Mouse (Mus musculus): Measurements from ENCODE around the gene Lrrc4c. TPM values are rescaled to one million over a fixed set of nuclear protein-coding genes. Genes with fewer than 3 reads are reported as not detected.

Gene Lrrc4c
- total RNA-seq (2021) = under 1 TPM; 0.07 to 0.24 TPM
- long read RNA-seq, experiment 1 = 0 reads
- long read RNA-seq, experiment 2 = 0 reads

DNA sequence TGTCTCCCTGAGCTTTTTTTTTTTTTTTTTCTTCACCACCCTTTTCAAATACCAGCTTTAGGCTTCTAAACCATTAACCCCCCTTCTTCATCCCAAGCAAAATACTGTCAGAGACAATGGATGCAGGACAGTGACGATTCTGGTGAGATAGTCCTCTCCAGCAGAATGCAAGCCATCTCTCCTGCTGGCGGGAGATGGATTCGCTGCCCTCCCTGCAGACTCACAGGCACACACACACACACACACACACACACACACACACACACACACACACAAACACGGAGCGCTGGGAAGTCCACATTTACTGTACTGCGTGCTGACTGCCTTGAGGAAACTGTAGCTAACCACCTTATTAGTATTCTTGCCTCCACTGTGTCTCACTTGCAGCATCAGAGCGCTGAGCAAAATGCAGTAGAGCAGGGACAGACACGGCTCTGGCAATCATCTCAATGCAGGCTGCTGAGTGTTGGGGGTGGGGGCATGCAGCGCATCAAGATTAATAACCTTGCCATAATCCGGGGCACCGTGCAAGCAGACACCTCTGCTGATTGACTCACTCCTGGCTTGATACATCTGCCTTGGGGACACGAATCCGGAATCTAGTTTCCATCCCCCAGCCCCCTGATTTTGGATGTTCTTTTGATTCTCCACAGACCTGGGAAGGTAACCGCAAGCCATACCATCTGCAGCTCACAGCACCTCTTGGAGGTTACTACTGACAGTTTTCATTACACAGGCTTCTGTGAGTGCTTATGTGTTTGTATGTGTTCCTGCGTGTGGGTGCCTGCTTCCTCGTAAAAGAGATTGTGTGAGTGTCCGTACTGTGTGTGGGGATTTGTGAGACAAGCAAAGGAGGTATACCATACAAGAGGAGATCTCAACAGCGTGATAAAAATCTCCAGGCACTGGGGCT is at the start of gene Lrrc4c:
Lrrc4c (plus strand) TSS at position 783 of the 913 bp plus-strand sequence.
- DNase-seq (ENCODE audit: low spot score) = no peak

GRCm38 (mm10) chr2:96275061-96275460 is 42.9 kb upstream of the Lrrc4c start:
- DNase-seq (ENCODE audit: low spot score) = no peak

DNA sequence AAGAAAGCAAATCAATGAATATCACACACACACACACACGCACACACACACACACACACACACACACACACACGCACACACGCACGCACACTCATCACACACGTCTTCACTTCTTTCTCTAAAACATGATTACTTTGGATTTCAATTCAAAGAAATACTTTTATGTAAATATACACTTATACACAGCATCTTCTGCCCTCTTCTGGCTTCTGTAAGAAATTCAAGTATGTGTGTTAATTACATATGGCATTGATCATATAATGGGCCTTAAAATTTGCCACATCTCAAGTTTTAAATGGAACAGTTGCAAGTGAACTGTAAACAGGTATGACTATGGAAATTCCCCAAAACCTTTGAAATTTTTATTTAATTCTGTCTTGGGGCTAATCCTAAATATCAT is 35.0 kb upstream of the Lrrc4c start:
- no peak for DNase-seq (ENCODE audit: low spot score)

GRCm38 (mm10) chr2:96287512-96287911 is 30.5 kb upstream of the Lrrc4c start:
- DNase-seq (ENCODE audit: low spot score) = no peak

DNA sequence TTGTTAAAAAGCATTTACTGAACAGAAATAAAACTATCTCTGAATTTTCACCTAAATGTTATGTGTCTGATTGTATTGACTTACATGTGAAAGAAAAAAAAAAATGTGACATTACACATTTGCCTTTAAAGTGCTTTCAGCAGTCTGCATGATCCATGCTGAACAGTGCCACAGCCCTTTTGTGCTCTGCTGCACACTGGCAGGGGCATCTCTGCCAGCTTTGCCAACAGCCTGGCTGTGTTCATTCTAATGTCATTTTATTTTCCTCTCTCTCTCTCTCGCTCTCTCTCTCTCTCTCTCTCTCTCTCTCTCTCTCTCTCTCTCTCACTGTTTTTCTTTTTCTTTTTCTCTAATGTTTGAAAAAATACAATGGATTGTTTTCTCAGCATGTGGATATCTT is 27.4 kb upstream of the Lrrc4c start:
- DNase-seq (ENCODE audit: low spot score) = no peak

GRCm38 (mm10) chr2:96315034-96315433 is 2.9 kb upstream of the Lrrc4c start:
- no peak for DNase-seq (ENCODE audit: low spot score)

- DNase-seq (ENCODE audit: low spot score) = no peak
These were observed 1.4 kb upstream of the Lrrc4c start for GRCm38 (mm10) chr2:96316531-96316930.

GRCm38 (mm10) chr2:96318556-96318955 is 587 bp downstream of the Lrrc4c start:
- DNase-seq (ENCODE audit: low spot score) = no peak

DNA sequence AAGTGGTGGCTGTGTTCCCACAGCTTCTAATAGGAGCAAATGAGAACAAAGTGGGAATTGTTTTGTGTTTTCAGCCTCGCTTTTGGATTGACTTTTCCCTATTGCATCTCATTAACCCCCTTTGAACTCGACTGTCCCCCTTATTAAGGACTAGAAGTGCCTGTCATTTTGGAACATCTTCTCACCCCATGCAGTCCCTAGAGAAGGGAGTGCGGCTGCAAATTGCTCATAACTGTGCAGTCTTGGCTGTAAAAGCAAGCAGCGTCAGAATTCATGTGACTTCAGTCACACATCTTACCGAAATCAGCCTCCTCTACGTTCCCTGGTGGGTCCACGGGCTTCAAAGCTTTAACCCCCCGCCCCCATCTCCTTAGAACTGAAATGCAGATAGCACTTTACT is 1.2 kb downstream of the Lrrc4c start:
- no peak for DNase-seq (ENCODE audit: low spot score)

GRCm38 (mm10) chr2:96319649-96320048 is 1.7 kb downstream of the Lrrc4c start:
- no peak for DNase-seq (ENCODE audit: low spot score)

DNA sequence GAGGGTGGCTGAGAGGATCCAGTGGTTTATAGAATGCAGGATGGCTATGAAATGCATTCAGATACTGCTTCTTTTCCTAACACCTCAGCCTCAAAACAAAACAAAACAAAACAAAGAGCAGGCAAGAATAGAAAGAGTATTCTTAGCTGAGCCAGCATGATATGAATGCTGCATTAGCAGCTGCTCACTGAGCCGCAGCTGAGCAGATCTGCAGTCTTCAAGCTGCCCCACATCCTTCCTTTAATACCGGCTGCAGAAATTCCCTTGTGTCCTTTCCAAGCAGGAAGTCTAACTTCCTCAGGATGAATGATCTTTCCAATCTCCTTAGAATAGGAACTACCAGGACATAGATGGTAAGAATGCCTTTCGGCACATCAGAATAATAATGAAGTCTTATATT is 16.7 kb downstream of the Lrrc4c start:
- DNase-seq (ENCODE audit: low spot score) = no peak

GRCm38 (mm10) chr2:96337354-96337753 is 19.4 kb downstream of the Lrrc4c start:
- DNase-seq (ENCODE audit: low spot score) = no peak

- no peak for DNase-seq (ENCODE audit: low spot score)
These were observed 83.3 kb downstream of the Lrrc4c start for GRCm38 (mm10) chr2:96401186-96401811.

DNA sequence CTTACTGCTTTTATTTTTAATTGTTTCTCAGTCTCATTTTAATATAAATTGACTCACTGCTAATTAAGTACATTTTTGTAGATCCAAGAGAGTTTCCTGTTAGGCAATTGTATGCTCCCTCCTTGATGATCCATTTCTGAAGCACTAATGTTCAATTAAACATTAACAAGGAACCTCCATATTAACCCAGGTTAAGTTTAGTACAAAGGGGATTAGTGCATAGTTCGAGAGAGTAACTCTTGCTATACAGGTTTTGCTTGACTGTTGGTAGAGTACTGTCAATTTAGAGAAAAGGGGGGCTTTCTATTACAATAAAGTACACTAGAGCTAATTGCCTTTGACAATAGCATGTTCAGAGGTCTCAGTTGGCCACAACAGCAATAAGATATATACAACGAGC is 84.5 kb downstream of the Lrrc4c start:
- no peak for DNase-seq (ENCODE audit: low spot score)

DNA sequence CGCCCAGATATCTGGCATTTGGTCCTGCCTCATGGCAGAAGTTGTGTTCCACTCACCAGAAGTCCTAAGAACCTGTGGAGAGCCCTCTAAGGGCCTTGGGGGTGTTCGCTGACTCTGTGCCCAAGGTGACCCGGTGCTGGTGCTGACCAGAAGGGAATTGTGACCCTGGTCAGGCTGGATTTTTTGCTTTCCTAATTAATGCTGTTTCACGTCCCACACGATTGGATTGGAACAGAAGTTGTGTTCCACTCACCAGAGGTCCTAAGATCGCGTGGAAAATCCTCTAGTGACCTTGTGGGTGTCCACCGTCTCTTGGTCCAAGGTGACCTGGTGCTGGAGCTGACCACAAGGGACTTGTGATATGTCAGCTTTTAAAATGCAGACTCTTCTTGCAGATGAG is 88.9 kb downstream of the Lrrc4c start:
- no peak for DNase-seq (ENCODE audit: low spot score)

DNA sequence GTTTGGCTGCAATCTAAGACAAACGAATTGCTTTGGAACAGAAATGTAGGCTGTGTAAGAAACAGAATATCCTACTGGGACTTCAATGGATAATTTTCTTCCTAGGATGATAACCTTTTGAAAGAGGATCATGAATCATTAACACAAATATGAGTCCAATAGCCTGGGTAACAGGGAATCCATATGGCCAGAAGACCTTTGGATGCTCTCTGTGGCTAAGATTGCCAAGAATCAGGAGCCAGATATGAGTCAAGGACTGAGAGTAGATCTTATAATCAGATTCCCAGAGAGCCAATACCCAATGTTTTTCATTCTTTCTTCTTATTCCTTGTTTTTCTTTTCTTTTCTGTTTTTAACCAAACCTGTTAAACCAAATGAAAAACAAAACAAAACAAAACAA is 93.2 kb downstream of the Lrrc4c start:
- DNase-seq (ENCODE audit: low spot score) = no peak

GRCm38 (mm10) chr2:96461566-96461965 is 143.6 kb downstream of the Lrrc4c start:
- no peak for DNase-seq (ENCODE audit: low spot score)

DNA sequence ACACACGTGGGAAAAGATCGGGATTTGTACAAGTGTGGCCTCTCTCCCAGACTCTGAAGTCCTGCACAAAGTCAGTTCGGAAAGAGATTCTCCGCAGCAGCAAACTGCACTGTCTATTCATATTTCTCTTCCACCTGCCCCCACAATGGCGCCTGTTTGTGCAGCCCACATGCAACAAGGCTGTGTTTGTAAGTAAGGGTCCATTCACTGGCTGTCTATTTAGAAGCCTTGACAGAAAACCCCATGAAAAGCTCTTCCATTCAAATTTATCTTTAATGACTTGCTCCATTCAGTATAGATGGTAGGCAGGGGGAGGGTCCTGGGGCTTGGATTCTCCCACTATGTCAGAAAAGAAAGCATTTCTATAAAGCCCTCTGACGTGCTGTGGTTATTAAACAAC is 157.7 kb downstream of the Lrrc4c start:
- DNase-seq (ENCODE audit: low spot score) = no peak

DNA sequence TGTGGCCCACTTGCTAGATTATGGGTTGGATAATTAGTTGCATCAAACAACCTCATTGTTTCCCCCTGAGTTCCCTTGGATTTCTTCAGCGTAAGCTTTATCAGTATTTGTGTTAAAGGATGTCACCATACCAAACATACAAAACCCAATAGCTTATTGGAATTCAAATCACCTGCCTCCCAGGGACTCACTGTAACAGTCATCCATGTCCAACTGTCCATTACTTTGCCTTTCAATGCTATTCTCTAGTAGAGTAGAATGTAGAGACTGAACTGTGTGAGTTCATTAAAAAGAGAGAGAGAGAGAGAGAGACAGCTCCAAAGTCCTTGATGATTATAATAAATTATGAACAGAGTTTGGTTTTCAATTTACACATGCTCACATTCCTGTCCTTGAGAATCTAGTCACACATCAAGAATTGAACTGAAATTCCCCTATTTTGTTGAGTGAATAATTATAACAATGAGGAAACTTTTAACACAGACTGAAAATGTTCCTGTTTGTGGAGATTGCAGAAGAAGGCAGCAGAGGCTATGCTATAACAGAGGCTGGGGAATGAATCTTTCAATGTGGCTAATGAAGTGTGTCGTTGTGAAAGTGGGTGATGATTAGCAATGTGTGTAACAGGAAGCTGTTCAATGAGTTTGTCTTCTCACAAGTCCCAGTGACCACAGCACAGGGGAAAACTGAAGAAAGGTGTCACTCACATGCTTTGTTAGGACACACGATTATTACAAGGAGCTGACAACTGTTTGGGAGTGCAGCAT is 181.3 kb downstream of the Lrrc4c start:
- DNase-seq (ENCODE audit: low spot score) = no peak

DNA sequence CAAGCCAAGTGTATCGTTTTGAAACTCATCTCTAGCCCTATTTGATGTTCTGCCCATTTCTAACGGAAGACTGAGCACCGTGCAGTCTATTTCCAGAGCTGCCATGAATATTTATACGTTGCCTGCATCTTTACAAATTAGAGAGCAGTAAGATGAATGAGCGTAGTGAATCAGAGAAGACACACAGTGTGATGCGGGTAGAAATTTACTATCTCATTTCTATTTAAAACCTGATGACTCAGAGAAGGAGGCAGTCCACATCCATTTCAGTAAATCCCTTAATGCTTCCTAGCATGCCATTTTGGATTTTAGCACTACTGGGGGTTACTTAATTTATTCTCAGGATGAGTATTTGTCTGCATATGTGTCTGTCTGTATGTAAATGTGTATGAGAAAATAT is 186.2 kb downstream of the Lrrc4c start:
- no peak for DNase-seq (ENCODE audit: low spot score)

- DNase-seq (ENCODE audit: low spot score) = no peak
These were observed 187.7 kb downstream of the Lrrc4c start for GRCm38 (mm10) chr2:96505641-96506040.

- no peak for DNase-seq (ENCODE audit: low spot score)
These were observed 191.0 kb downstream of the Lrrc4c start for GRCm38 (mm10) chr2:96508991-96509390.

Measured in gastrocnemius, adult 18-20 months (tissue).